Mouse (Mus musculus) liver, embryonic 11.5 days (tissue): ENCODE results near the gene Chpt1. TPM values are rescaled to one million over a fixed set of nuclear protein-coding genes. Genes with fewer than 3 reads are reported as not detected.

Experiments used
- ATAC-seq: fragments of 200-750 bp; cut with Nextera tagmentation; replicated peaks from 2 replicates; pipeline ENCODE4 v1.8.0; 2017; ENCODE audit warnings: moderate number of reproducible peaks, mild to moderate bottlenecking, moderate TSS enrichment, moderate library complexity; ENCODE audit not compliant: low FRiP score
- DNase-seq: peaks from one replicate; pipeline ENCODE4 v3.0.0-alpha.2; 2017; ENCODE audit warnings: low spot score
- H3K27ac ChIP-seq: fragments of 300-500 bp; sonication (generic); 2 replicates; pipeline ENCODE4 v1.5.1; 2014; ENCODE audit warnings: mild to moderate bottlenecking, low read depth, low read length, control low read depth
- H3K27me3 ChIP-seq: fragments of 300-500 bp; sonication (generic); replicated peaks from 2 replicates; pipeline ENCODE4 v1.6.1; 2014; ENCODE audit warnings: low read length, mixed read lengths; ENCODE audit not compliant: control insufficient read depth, insufficient read depth
- H3K36me3 ChIP-seq: fragments of 300-500 bp; sonication (generic); 2 replicates; pipeline ENCODE4 v1.6.1; 2014; ENCODE audit warnings: mild to moderate bottlenecking, low read length, moderate library complexity, mixed read lengths; ENCODE audit not compliant: control insufficient read depth, insufficient read depth
- H3K4me1 ChIP-seq: fragments of 300-500 bp; sonication (generic); replicated peaks from 2 replicates; pipeline ENCODE4 v1.6.1; 2014; ENCODE audit warnings: low read length, mixed read lengths; ENCODE audit not compliant: control insufficient read depth, insufficient read depth
- H3K4me2 ChIP-seq: fragments of 300-500 bp; sonication (generic); 2 replicates; pipeline ENCODE4 v1.6.1; 2014; ENCODE audit warnings: mild to moderate bottlenecking, control low read depth, moderate library complexity
- H3K4me3 ChIP-seq: fragments of 300-500 bp; sonication (generic); 2 replicates; pipeline ENCODE4 v1.5.1; 2014; ENCODE audit warnings: low read depth, low read length, control low read depth
- H3K9ac ChIP-seq: fragments of 300-500 bp; sonication (generic); 2 replicates; pipeline ENCODE4 v1.6.1; 2014; ENCODE audit warnings: low read depth, low read length, control low read depth
- H3K9me3 ChIP-seq: fragments of 300-500 bp; sonication (generic); 2 replicates; pipeline ENCODE4 v1.6.1; 2016; ENCODE audit warnings: low read length, inconsistent platforms, mixed read lengths; ENCODE audit not compliant: control insufficient read depth
- WGBS: fragments of 180-500 bp; shearing (Covaris S2); extraction: QIAGEN DNeasy Blood & Tissue Kit; methylation state at CpG from one replicate; pipeline ENCODE4 v1.1.7; 2014; 5-methylcytosine and 5-hydroxymethylcytosine counted together
- polyA plus RNA-seq: library from polyadenylated mRNA; unstranded; fragments of >200 nt; fragmentation: Nextera tagmentation; extraction: Ambion mirVana; gene quantifications from 2 replicates; pipeline ENCODE4 v1.2.1, GENCODE M21; 2014

Chpt1 gene
- polyA plus RNA-seq, 1 experiment from 2014 or later, result 12.0 TPM

- Histone ChIP-seq H3K36me3 (no peaks in the 10 kb centered on the region), H3K4me3 (no peak overlapping the region), H3K4me2 (no peak overlapping the region), H3K9me3 (no peaks in the 10 kb centered on the region), H3K4me1 (no peaks in the 10 kb centered on the region), H3K27ac (no peak overlapping the region), H3K27me3 (no peaks in the 10 kb centered on the region), H3K9ac (no peak overlapping the region)
- ATAC-seq, result no peak
- DNase-seq, result no peak
- 79% methylated on average over 13 of the region's 13 CpGs for WGBS
Measured at GRCm38 (mm10) chr10:88501886-88502765, 1.7 kb downstream of the Chpt1 start.

- Histone ChIP-seq H3K9me3 (no peaks in the 10 kb centered on the region), H3K27ac (no peak overlapping the region), H3K4me2 (no peak overlapping the region), H3K27me3 (no peaks in the 10 kb centered on the region), H3K36me3 (no peaks in the 10 kb centered on the region), H3K9ac (no peak overlapping the region), H3K4me3 (no peak overlapping the region), H3K4me1 (no peaks in the 10 kb centered on the region)
- 68% methylated on average over 10 of the region's 10 CpGs for WGBS
- DNase-seq (no peak), ATAC-seq (no peak)
Measured at GRCm38 (mm10) chr10:88501370-88501769, 2.5 kb downstream of the Chpt1 start.

DNA sequence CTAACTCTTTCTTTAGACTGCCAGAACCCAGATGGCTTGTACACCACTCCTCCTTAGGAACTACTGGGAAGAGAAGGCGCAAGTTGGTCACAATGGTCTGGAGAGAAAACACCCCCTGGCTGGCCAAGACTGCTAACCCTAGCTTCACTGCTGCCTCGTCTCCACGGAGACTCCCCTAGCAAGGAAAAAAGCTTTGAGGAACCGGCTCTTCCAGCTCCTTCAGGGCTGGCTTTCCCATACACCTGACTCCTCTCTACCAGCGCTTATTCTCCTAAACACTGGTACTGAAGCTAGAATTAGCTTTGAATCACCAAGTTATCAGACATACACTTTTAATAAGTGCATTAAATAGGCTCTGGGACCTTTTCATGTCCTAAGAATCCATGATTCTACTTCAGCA, 3.9 kb downstream of the Chpt1 start:
- no peak for DNase-seq
- H3K36me3 ChIP-seq, result no peaks in the 10 kb centered on the region
- H3K4me2 ChIP-seq, result no peak overlapping the region
- H3K27ac ChIP-seq, result no peak overlapping the region
- WGBS, result 73% methylated on average over 5 of the region's 5 CpGs
- ATAC-seq, result no peak
- no peak overlapping the region for H3K4me3 ChIP-seq
- no peaks in the 10 kb centered on the region for H3K27me3 ChIP-seq
- H3K9ac ChIP-seq, result no peak overlapping the region
- H3K4me1 ChIP-seq, result no peaks in the 10 kb centered on the region
- no peaks in the 10 kb centered on the region for H3K9me3 ChIP-seq

GRCm38 (mm10) chr10:88496864-88497564, 6.9 kb downstream of the Chpt1 start:
- ATAC-seq, result no peak
- Histone ChIP-seq H3K27ac (no peak overlapping the region), H3K36me3 (no peaks in the 10 kb centered on the region), H3K4me3 (no peak overlapping the region), H3K4me2 (no peak overlapping the region), H3K4me1 (no peaks in the 10 kb centered on the region), H3K9ac (no peak overlapping the region), H3K27me3 (no peaks in the 10 kb centered on the region), H3K9me3 (no peaks in the 10 kb centered on the region)
- DNase-seq, result no peak
- 55% methylated on average over 11 of the region's 11 CpGs for WGBS

- no peak for DNase-seq
- 74% methylated on average over 4 of the region's 4 CpGs for WGBS
- Histone ChIP-seq H3K4me1 (no peaks in the 10 kb centered on the region), H3K4me2 (no peak overlapping the region), H3K9ac (no peak overlapping the region), H3K27ac (no peak overlapping the region), H3K36me3 (no peaks in the 10 kb centered on the region), H3K9me3 (no peaks in the 10 kb centered on the region), H3K27me3 (no peaks in the 10 kb centered on the region), H3K4me3 (no peak overlapping the region)
- no peak for ATAC-seq
Measured at GRCm38 (mm10) chr10:88494959-88495587, 8.8 kb downstream of the Chpt1 start.

DNA sequence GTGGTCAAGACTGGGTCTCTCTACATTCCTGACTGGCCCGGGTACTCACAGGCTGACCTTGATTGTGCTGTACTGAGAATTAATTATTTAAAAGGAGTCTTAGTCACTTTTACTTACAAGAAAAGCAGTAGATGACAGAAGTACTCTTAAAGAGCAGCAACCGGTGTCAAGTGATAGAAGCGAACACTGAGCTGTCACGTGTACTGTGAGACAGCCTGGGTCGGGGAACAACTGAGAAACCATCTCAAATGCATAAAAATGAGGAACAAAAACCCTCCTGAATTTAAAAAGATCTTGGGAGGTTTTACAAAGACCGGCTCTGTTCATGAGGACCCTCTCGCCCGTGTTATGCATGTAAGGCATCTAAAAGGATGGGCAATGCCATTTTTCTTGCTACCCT, 11.2 kb downstream of the Chpt1 start:
- Histone ChIP-seq H3K4me1 (no peaks in the 10 kb centered on the region), H3K27me3 (no peaks in the 10 kb centered on the region), H3K9me3 (no peaks in the 10 kb centered on the region), H3K4me3 (no peak overlapping the region), H3K4me2 (no peak overlapping the region), H3K36me3 (no peaks in the 10 kb centered on the region), H3K9ac (no peak overlapping the region), H3K27ac (no peak overlapping the region)
- ATAC-seq, result no peak
- 81% methylated on average over 8 of the region's 8 CpGs for WGBS
- no peak for DNase-seq

- WGBS, result 61% methylated on average over 7 of the region's 7 CpGs
- DNase-seq (no peak), ATAC-seq (no peak)
Measured at GRCm38 (mm10) chr10:88491632-88492031, 12.2 kb downstream of the Chpt1 start.

DNA sequence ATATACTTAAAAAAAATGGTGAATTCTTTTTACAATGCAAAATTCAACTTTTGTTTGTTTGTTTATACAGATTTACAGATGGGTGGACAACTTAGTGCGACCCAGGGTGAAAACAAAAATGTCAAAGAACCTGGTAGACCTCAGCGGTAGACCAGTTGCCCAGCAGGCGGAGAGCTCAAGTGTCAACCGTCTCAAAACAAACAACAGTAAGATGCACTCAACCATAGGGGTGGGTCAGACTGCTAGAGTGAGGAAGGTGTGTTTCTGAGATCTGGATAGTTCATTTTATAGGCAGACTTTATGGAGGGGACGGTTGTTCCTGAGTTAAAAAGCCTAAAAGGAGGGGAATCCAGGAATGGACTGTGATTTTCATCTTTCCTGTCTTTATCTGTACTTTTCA, 15.2 kb downstream of the Chpt1 start:
- Histone ChIP-seq H3K27ac (no peak overlapping the region), H3K4me1 (no peaks in the 10 kb centered on the region), H3K4me3 (no peak overlapping the region), H3K27me3 (no peaks in the 10 kb centered on the region), H3K4me2 (no peak overlapping the region), H3K36me3 (no peaks in the 10 kb centered on the region), H3K9me3 (no peaks in the 10 kb centered on the region), H3K9ac (no peak overlapping the region)
- 87% methylated on average over 5 of the region's 5 CpGs for WGBS
- DNase-seq (no peak), ATAC-seq (no peak)

More at GRCm38 (mm10) chr10:88491632-88492031, 12.2 kb downstream of the Chpt1 start:
- no peak overlapping the region for H3K4me3 ChIP-seq
- H3K4me2 ChIP-seq, result no peak overlapping the region
- H3K9ac ChIP-seq, result no peak overlapping the region
- no peak overlapping the region for H3K27ac ChIP-seq
- no peaks in the 10 kb centered on the region for H3K36me3 ChIP-seq
- no peaks in the 10 kb centered on the region for H3K27me3 ChIP-seq
- H3K4me1 ChIP-seq, result no peaks in the 10 kb centered on the region
- H3K9me3 ChIP-seq, result no peaks in the 10 kb centered on the region
